Mouse (Mus musculus) erythroblast, embryonic 14.5 days (primary cell): ENCODE measurements around the gene Crx. TPM values are rescaled to one million over a fixed set of nuclear protein-coding genes. Genes with fewer than 3 reads are reported as not detected.

Source experiments
- H3K27me3 ChIP-seq: 2 replicates; pipeline ENCODE4 v1.6.1; 2012; ENCODE audit warnings: inconsistent platforms; ENCODE audit not compliant: control insufficient read depth
- H3K36me3 ChIP-seq: 2 replicates; pipeline ENCODE4 v1.6.1; 2012; ENCODE audit warnings: mild to moderate bottlenecking, inconsistent platforms; ENCODE audit not compliant: control insufficient read depth
- H3K4me1 ChIP-seq: 2 replicates; pipeline ENCODE4 v1.6.1; 2012; ENCODE audit warnings: inconsistent platforms; ENCODE audit not compliant: control insufficient read depth
- H3K4me3 ChIP-seq: replicated peaks from 2 replicates; pipeline ENCODE3; 2012; ENCODE audit warnings: moderate library complexity, mild to moderate bottlenecking, inconsistent platforms
- H3K9me3 ChIP-seq: 2 replicates; pipeline ENCODE4 v1.6.1; 2012; ENCODE audit warnings: low read length, inconsistent platforms, mixed read lengths; ENCODE audit not compliant: control insufficient read depth
- GATA1 ChIP-seq: IDR thresholded peaks from 2 replicates; pipeline ENCODE4 v1.6.1; 2012; ENCODE audit warnings: low read length, inconsistent platforms, mixed read lengths
- TAL1 ChIP-seq: IDR thresholded peaks from 3 replicates; pipeline ENCODE4 v1.6.1; 2012; ENCODE audit warnings: low read length, inconsistent platforms, mixed read lengths
- polyA plus RNA-seq: library from polyadenylated mRNA; stranded (reverse); fragments of >175 nt; gene quantifications from 2 replicates; pipeline ENCODE4 v1.2.3, GENCODE M21; 2012

The Crx gene
- polyA plus RNA-seq, 1 experiment: not detected

- Histone ChIP-seq H3K4me3 (no peak overlapping the region), H3K36me3 (peaks cover 25% of the 10 kb centered on the region), H3K9me3 (no peaks in the 10 kb centered on the region), H3K4me1 (peaks cover 12% of the 10 kb centered on the region), H3K27me3 (no peaks in the 10 kb centered on the region)
- no peak for TF ChIP-seq GATA1
- no peak for TF ChIP-seq TAL1
Measured at GRCm38 (mm10) chr7:15914751-15915150, 35.0 kb upstream of the Crx start.

- Histone ChIP-seq H3K27me3 (no peaks in the 10 kb centered on the region), H3K9me3 (no peaks in the 10 kb centered on the region), H3K4me1 (peaks cover 7% of the 10 kb centered on the region), H3K36me3 (peaks cover 20% of the 10 kb centered on the region), H3K4me3 (no peak overlapping the region)
- TF ChIP-seq GATA1: no peak
- no peak for TF ChIP-seq TAL1
Measured at GRCm38 (mm10) chr7:15914252-15914651, 34.5 kb upstream of the Crx start.

- H3K9me3 ChIP-seq: no peaks in the 10 kb centered on the region
- no peak overlapping the region for H3K4me3 ChIP-seq
Measured at GRCm38 (mm10) chr7:15912183-15912582, 32.4 kb upstream of the Crx start.

GRCm38 (mm10) chr7:15910521-15910920 is 30.8 kb upstream of the Crx start:
- H3K36me3 ChIP-seq: no peaks in the 10 kb centered on the region
- no peak for TF ChIP-seq TAL1
- TF ChIP-seq GATA1: no peak

More at GRCm38 (mm10) chr7:15912183-15912582, 32.4 kb upstream of the Crx start:
- Histone ChIP-seq H3K4me1 (peaks cover 1% of the 10 kb centered on the region; the same call in 1 of the 2 replicates), H3K36me3 (peaks cover 4% of the 10 kb centered on the region), H3K27me3 (no peaks in the 10 kb centered on the region)
- TF ChIP-seq GATA1: no peak
- TF ChIP-seq TAL1: no peak

GRCm38 (mm10) chr7:15907971-15908590 is 28.3 kb upstream of the Crx start:
- Histone ChIP-seq H3K9me3 (no peaks in the 10 kb centered on the region), H3K27me3 (no peaks in the 10 kb centered on the region), H3K36me3 (no peaks in the 10 kb centered on the region), H3K4me1 (no peaks in the 10 kb centered on the region), H3K4me3 (no peak overlapping the region)
- TF ChIP-seq GATA1 (no peak), TAL1 (no peak)

More at GRCm38 (mm10) chr7:15910521-15910920, 30.8 kb upstream of the Crx start:
- no peaks in the 10 kb centered on the region for H3K4me1 ChIP-seq
- no peak overlapping the region for H3K4me3 ChIP-seq
- H3K9me3 ChIP-seq: no peaks in the 10 kb centered on the region
- H3K27me3 ChIP-seq: no peaks in the 10 kb centered on the region

GRCm38 (mm10) chr7:15906602-15907001 is 26.8 kb upstream of the Crx start:
- Histone ChIP-seq H3K9me3 (no peaks in the 10 kb centered on the region), H3K27me3 (no peaks in the 10 kb centered on the region), H3K36me3 (no peaks in the 10 kb centered on the region), H3K4me1 (no peaks in the 10 kb centered on the region), H3K4me3 (no peak overlapping the region)
- TF ChIP-seq TAL1 (no peak), GATA1 (no peak)

GRCm38 (mm10) chr7:15905861-15906260 is 26.1 kb upstream of the Crx start:
- no peak overlapping the region for H3K4me3 ChIP-seq
- no peaks in the 10 kb centered on the region for H3K9me3 ChIP-seq
- no peaks in the 10 kb centered on the region for H3K4me1 ChIP-seq
- no peak for TF ChIP-seq TAL1
- TF ChIP-seq GATA1: no peak
- H3K36me3 ChIP-seq: no peaks in the 10 kb centered on the region
- no peaks in the 10 kb centered on the region for H3K27me3 ChIP-seq

GRCm38 (mm10) chr7:15901366-15902048 is 21.7 kb upstream of the Crx start:
- Histone ChIP-seq H3K4me3 (no peak overlapping the region), H3K9me3 (no peaks in the 10 kb centered on the region), H3K36me3 (no peaks in the 10 kb centered on the region), H3K4me1 (no peaks in the 10 kb centered on the region), H3K27me3 (no peaks in the 10 kb centered on the region)
- TF ChIP-seq TAL1 (no peak), GATA1 (no peak)

GRCm38 (mm10) chr7:15894251-15894650 is 14.5 kb upstream of the Crx start:
- Histone ChIP-seq H3K4me3 (no peak overlapping the region), H3K9me3 (no peaks in the 10 kb centered on the region), H3K27me3 (no peaks in the 10 kb centered on the region), H3K4me1 (no peaks in the 10 kb centered on the region), H3K36me3 (no peaks in the 10 kb centered on the region)
- no peak for TF ChIP-seq TAL1
- no peak for TF ChIP-seq GATA1
